Mouse (Mus musculus) natural killer cell, adult 2 months (primary cell): ENCODE data around the gene Olfr926.
"Not testable (repeated sequence)": the region's sequence is repeated elsewhere in the genome, so short reads cannot be mapped to it uniquely, and the experiment has no call there.

ENCODE experiments used
- DNase-seq, 2 experiments: peaks; one replicate each; pipeline ENCODE4 v3.0.0; 2022; ENCODE audit warnings: low spot score in 2 of 2

Olfr926 gene

DNA sequence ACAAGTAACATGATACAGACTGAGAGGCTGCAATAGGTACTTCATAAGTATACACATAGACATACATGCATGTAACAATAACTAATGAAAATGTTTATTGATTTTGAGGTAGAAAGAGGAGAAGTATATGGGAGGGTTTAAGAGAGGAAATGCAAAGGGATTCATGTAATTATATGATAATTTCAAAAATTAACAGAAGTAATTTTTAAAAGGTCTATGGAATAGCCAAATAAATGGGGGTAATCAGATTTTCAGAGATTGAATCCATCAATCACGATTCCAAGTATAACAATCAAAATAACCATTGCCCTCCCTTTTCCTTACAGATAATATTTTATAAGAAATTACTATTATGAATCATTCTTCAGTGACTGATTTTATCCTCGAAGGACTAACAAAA, at the start of gene Olfr926:
Gene Olfr926, plus strand, starts transcription at position 301 of the 400 bp plus-strand sequence.
- DNase-seq = no peak

DNA sequence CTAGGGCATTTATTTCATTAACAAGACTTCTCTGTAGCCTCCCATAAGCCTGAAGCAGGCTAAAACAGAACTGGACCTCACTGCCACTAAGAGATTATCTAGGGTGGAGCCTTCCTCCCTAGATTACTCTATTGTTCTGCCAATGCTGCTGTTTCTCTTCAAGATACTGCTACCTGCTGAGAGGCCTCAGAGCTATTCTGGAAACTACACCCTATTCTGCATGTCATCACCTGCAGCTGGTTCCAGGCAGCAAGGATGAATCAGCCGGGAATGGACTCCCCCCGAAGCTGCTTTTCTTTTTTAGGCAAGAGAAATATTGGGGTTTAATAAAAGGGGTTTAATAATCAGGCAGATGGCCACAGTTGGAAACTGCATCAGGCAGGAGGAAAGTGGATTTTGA, 43.9 kb upstream of the Olfr926 start:
- DNase-seq = no peak

DNA sequence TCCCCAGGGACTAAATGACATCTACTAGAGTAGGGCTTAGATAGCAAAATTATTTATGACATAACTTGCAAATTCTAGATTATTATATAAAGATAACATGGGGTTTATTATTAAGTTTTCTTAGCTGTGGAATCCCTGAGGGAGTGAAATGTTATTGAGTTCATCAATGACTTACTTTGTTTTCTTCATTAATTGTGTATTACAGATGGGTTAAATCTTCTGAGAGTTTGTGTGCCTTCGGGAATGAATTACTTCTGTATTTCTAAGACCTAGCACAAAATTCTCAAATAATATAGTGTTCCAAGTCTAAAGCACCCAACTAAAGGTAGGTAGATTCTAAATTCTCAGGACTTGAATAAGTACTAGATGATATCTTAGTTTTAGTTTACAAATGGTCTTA, 32.8 kb upstream of the Olfr926 start, which contains the start of gene Olfr924:
Gene Olfr924, plus strand, starts transcription at position 301 of the 400 bp plus-strand sequence.
- DNase-seq = no peak

DNA sequence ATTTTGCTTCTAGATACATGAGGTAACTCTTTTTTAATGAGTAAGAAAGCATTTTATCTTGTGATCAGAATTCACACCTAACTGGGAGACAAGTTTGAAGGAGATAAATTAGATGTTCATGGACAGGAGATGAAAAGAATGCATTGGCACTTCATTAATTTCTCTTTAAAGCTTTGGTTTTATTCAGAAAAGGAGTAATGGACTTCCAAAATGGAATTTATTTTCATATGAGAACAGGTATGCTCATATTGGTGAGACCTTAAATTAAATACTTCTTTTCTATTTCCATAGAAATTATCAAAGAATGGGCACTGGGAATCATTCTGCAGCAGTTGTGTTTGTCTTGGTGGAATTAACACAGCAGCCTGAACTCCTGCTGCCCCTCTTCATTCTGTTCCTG, 22.2 kb upstream of the Olfr926 start, which contains the start of gene Olfr26:
Gene Olfr26, plus strand, starts transcription at position 301 of the 400 bp plus-strand sequence.
- DNase-seq = no peak

DNA sequence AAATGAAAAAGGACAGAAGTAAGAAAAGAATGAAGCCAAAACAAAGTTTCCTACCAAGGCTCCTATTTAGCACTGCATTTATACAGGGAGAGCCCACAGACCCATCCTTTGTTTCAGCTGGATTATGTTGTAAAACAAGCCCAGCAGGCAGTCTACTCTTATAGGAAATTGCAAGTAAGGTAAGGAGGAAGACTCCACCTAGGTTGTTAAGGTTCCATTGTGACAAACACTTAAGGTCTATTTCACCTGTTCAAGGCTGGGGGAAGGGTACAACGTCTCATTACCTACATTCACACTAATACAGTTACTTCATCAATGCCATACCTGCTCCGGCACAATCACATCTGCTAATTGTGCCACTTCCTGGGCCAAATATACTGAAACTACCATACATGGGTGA, 2.0 kb upstream of the Olfr926 start:
- DNase-seq = not testable (repeated sequence)
